Mouse (Mus musculus) layer of hippocampus, postnatal 10 days (tissue): Measurements from ENCODE around the gene Prelid3b. TPM values are rescaled to one million over a fixed set of nuclear protein-coding genes. Genes with fewer than 3 reads are reported as not detected.

Experiments used
- DNase-seq, 2 experiments: peaks; one replicate each; pipeline ENCODE4 v3.0.0; 2021; ENCODE audit warnings: low spot score in 2 of 2
- total RNA-seq, 2 experiments: library from RNA; stranded (reverse); gene quantifications; 2 replicates each; pipeline ENCODE4 v1.2.3; 2021

Gene Prelid3b
- total RNA-seq, 2 experiments from 2014 or later = 43.4 to 48.0 TPM

DNA sequence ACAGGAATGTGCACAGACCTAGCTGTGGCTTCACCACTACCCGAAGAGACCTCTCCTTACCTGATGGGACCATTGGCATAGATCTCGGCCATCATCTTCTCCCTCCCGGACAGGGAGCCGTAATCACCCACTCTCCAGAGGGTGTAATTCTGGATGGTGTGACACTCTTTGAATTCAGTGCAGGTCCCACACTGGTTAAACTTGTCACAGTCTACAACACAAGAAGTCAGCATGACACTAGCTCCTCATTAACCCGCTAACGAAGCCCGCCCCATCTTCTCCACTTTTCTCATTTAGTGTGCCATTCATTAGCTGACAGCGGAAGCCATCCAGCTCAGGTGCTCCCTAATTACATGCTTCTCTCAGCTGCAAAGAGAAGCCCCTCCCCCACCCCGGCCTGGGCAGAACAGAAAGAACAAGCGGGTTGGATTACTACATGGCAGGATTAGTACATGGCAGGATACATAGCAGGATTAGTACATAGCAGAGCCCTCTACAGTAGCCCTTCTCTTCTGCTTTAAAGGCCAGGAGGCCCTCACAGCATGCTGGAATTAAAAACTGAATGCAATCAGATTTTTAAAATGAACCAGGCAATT, 43.8 kb downstream of the Prelid3b start:
- DNase-seq = no peak

DNA sequence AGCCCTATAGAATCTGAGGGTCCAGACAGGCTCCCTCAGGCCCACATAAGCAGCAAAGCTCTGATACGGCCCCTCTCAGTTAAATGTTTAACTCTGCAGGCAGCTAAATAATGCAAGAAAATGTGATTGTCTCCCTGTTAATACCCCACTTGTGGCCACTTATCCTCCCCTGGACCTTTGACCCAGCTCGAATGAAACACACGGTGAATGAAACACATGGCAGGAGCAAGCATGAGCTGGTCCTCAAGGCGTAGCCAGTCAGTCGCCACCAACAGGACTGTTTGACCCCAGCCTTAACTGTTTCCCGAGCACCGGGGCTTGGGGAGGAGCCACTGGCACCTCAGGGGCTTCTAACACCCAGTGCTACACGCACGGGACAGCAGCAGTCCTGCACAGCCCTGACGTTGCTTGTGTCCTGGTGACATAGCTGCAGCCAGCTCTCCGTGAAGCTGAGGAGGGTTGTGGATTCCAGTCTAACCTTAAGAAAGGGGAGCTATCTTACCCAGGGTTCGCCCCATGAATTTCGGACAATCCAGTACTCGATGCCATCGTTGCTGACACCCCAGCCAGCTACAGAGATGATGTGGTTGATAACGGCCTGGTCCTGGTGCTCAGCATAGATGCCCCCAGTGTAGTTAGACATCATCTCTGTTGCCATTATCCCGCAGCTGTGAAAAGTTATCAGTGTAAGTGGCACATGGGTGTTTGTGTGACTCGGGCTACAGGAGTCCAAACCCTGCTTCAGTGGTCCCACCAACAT, 44.6 kb downstream of the Prelid3b start:
- DNase-seq = no peak

DNA sequence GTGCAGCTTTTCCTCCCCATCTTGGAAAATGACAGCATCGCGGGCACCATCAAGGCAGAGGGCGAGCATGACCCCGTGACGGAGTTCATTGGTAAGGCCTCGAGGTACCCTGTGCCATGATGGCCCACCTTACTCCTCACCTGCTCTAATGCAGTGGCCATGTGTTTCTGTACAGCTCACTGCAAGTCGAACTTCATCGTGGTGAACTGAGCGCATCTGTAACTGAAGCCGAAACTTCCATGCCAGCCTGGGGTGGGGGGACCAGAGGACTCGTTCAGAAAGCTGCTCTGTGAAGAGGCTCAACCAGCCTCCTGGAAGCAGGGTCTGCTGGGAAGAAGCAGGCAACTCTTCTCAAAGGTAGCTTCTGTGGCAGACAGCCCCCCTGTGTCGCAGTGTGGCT, 46.0 kb downstream of the Prelid3b start:
- no peak for DNase-seq

DNA sequence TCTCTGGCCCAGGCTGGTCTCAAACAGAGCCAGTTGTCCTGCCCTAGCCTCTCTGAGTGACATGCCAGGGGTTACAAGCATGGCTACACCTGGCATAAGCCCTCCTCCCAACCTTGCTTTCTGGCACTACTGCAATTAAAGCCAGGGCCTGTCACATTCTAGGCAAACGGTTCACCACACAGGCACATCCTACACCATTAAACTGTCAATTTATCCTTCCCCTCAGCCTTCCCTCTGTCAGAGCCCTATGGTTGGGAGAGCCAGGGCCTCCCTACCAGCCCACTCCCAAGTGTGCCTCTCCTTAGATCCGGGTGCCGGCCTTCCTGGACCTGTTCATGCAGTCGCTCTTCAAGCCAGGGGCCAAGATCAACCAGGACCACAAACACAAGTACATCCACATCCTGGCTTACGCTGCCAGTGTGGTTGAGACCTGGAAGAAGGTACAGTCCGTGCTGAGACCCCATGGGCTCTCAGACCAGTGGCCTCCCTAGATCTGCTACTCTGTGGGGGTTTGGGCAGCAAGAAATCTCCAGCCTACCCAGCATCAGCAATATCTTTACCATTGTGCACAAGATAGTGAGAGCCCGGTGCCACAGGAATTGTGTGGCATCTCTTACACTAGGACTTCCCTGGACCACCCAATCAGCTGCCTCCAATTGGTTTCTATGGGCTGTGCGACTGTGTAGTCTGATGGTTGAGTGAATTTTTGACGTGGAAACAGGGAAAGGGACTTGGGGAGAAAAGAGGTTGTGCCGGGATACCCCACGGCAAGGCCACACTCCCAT, 48.4 kb downstream of the Prelid3b start:
- no peak for DNase-seq

DNA sequence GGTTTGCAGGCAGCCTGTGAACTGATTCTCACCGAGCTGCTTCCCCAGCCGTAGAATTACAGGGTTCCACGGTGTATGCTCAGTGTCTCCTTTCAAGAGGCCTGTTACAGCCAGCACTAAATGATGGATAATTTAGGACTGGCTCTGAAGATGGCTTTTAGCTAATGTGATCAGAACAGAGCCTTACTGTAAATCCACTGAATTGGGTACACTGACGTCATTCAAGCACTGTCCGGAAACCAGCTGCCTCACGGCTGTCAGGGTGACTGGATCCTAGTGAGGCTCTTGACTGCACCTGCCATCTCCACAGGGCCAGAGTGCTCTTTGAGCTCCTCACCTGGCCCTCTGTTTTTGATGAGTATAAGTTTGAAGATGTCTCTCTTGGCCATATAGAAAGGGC, 51.8 kb downstream of the Prelid3b start:
- DNase-seq = no peak

DNA sequence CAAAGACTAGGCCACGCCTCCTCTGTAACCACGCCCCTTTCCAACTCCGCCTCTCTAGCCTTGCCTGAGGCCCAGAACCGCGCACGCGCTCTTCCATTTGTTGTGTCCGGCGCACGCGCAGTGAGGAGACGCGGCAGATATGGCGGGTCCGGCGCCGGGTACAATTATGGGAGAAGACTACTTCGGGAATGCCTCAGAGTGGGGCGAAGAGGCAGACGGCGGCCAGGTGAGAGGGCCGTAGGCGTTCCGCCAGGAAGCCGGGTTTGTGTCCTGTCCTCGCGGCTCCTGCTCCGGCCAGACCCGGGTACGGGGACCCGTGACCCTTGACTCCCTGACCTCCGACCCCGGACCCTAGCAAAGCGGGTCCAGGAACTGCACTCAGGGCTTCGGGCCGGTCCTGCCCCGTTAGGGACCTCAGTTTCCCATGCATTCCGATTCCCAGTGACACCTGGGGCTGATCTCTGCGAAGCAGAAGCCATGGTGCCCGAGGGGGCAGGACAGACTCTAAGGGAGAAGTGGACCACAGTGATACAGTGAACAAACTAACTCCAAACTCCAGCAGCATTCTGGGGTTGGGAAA, 57.1 kb downstream of the Prelid3b start, which contains the start of gene Nelfcd:
Gene Nelfcd (plus strand): TSS at position 74 of the 580 bp plus-strand sequence.
- DNase-seq = peak; percentile 93 to 96

Other genes with a start within 250 kb of the Prelid3b start
- gene Gnas, start 188.8 kb downstream of the Prelid3b start, total RNA-seq = 1,000 to 10,000 TPM; 1,824 to 1,870 TPM
- gene Gm20721, start 126.4 kb downstream of the Prelid3b start, total RNA-seq = 1 to 10 TPM; 1.3 to 1.9 TPM
- 10 to 100 TPM; 55.0 to 58.2 TPM for gene Nelfcd, start 57.3 kb downstream of the Prelid3b start, total RNA-seq
- 10 to 100 TPM; 23.2 to 25.9 TPM for gene Ctsz, start 34.0 kb downstream of the Prelid3b start, total RNA-seq
- gene Tubb1, start 22.4 kb downstream of the Prelid3b start, total RNA-seq = not detected
- 100 to 1,000 TPM; 332 to 389 TPM for gene Atp5e, start 9.0 kb downstream of the Prelid3b start, total RNA-seq
- 1 to 10 TPM; 3.8 TPM for gene Zfp831, start 170.5 kb upstream of the Prelid3b start, total RNA-seq